Mouse (Mus musculus): ENCODE results near the gene Ptprd. TPM values are rescaled to one million over a fixed set of nuclear protein-coding genes. Genes with fewer than 3 reads are reported as not detected.
"Not testable (repeated sequence)": the region's sequence is repeated elsewhere in the genome, so short reads cannot be mapped to it uniquely, and the experiment has no call there.

The Ptprd gene
- total and polyA plus RNA-seq, 3 experiments = 0.30 to 0.66 TPM; not detected in 1

GRCm38 (mm10) chr4:76438496-76439079 is 1773.2 kb downstream of the Ptprd start:
- no peak for ATAC-seq (ENCODE audit: extremely low read depth, insufficient number of reproducible peaks, low FRiP score, poor library complexity, severe bottlenecking)
- H3K4me1 ChIP-seq (ENCODE audit: insufficient read depth, low read depth, low read length) = no peaks in the 10 kb centered on the region

GRCm38 (mm10) chr4:76438068-76438467 is 1773.7 kb downstream of the Ptprd start:
- H3K4me3 ChIP-seq (ENCODE audit: low read depth, low read length) = no peak overlapping the region
- no peaks in the 10 kb centered on the region for H3K4me1 ChIP-seq (ENCODE audit: insufficient read depth, low read depth, low read length)
- H3K27me3 ChIP-seq (ENCODE audit: insufficient read depth, low read length) = no peaks in the 10 kb centered on the region
- ATAC-seq (ENCODE audit: extremely low read depth, insufficient number of reproducible peaks, low FRiP score, poor library complexity, severe bottlenecking) (no peak), DNase-seq (ENCODE audit: low spot score) (no peak)
- TF ChIP-seq POLR2AphosphoS5 (IDR thresholded peaks at IDR 0.05; ENCODE audit: insufficient replicate concordance, low read depth, low read length) (no peak), CTCF (IDR thresholded peaks at IDR 0.05; ENCODE audit: low read depth, low read length) (no peak), GATA1 (IDR thresholded peaks at IDR 0.05; ENCODE audit: borderline replicate concordance, low read length) (no peak), GATA2 (IDR thresholded peaks at IDR 0.05; ENCODE audit: borderline replicate concordance, low read depth, low read length) (no peak), TAL1 (conservative IDR thresholded peaks at IDR 0.05; ENCODE audit: low read depth, low read length) (no peak)
- H3K9me3 ChIP-seq (replicated peaks) = no peaks in the 10 kb centered on the region
- H3K36me3 ChIP-seq (replicated peaks) = no peaks in the 10 kb centered on the region

More at GRCm38 (mm10) chr4:76438496-76439079, 1773.2 kb downstream of the Ptprd start:
- H3K9me3 ChIP-seq (replicated peaks) = no peaks in the 10 kb centered on the region
- H3K27me3 ChIP-seq (ENCODE audit: insufficient read depth, low read length) = no peaks in the 10 kb centered on the region
- DNase-seq (ENCODE audit: low spot score) = no peak
- no peaks in the 10 kb centered on the region for H3K36me3 ChIP-seq (replicated peaks)
- H3K4me3 ChIP-seq (ENCODE audit: low read depth, low read length) = no peak overlapping the region
- TF ChIP-seq TAL1 (conservative IDR thresholded peaks at IDR 0.05; ENCODE audit: low read depth, low read length) (no peak), GATA1 (IDR thresholded peaks at IDR 0.05; ENCODE audit: borderline replicate concordance, low read length) (no peak)

- no peak for DNase-seq (ENCODE audit: low spot score)
- TF ChIP-seq TAL1 (conservative IDR thresholded peaks at IDR 0.05; ENCODE audit: low read depth, low read length) (no peak), CTCF (IDR thresholded peaks at IDR 0.05; ENCODE audit: low read depth, low read length) (no peak), GATA1 (IDR thresholded peaks at IDR 0.05; ENCODE audit: borderline replicate concordance, low read length) (no peak), POLR2AphosphoS5 (IDR thresholded peaks at IDR 0.05; ENCODE audit: insufficient replicate concordance, low read depth, low read length) (no peak), GATA2 (IDR thresholded peaks at IDR 0.05; ENCODE audit: borderline replicate concordance, low read depth, low read length) (no peak)
Measured at GRCm38 (mm10) chr4:76435920-76436319, 1775.8 kb downstream of the Ptprd start.

GRCm38 (mm10) chr4:76429769-76430168 is 1782.0 kb downstream of the Ptprd start:
- TF ChIP-seq POLR2AphosphoS5 (IDR thresholded peaks at IDR 0.05; ENCODE audit: insufficient replicate concordance, low read depth, low read length) (no peak), TAL1 (conservative IDR thresholded peaks at IDR 0.05; ENCODE audit: low read depth, low read length) (no peak), GATA1 (IDR thresholded peaks at IDR 0.05; ENCODE audit: borderline replicate concordance, low read length) (no peak), GATA2 (IDR thresholded peaks at IDR 0.05; ENCODE audit: borderline replicate concordance, low read depth, low read length) (no peak), CTCF (IDR thresholded peaks at IDR 0.05; ENCODE audit: low read depth, low read length) (no peak)
- ATAC-seq (ENCODE audit: extremely low read depth, insufficient number of reproducible peaks, low FRiP score, poor library complexity, severe bottlenecking) = no peak
- H3K4me1 ChIP-seq (ENCODE audit: insufficient read depth, low read depth, low read length) = no peaks in the 10 kb centered on the region

More at GRCm38 (mm10) chr4:76435920-76436319, 1775.8 kb downstream of the Ptprd start:
- no peak for ATAC-seq (ENCODE audit: extremely low read depth, insufficient number of reproducible peaks, low FRiP score, poor library complexity, severe bottlenecking)
- H3K4me1 ChIP-seq (ENCODE audit: insufficient read depth, low read depth, low read length) = no peaks in the 10 kb centered on the region
- H3K36me3 ChIP-seq (replicated peaks) = no peaks in the 10 kb centered on the region
- no peaks in the 10 kb centered on the region for H3K9me3 ChIP-seq (replicated peaks)
- H3K4me3 ChIP-seq (ENCODE audit: low read depth, low read length) = no peak overlapping the region
- H3K27me3 ChIP-seq (ENCODE audit: insufficient read depth, low read length) = no peaks in the 10 kb centered on the region

GRCm38 (mm10) chr4:76427036-76427435 is 1784.7 kb downstream of the Ptprd start:
- not testable (repeated sequence) for H3K36me3 ChIP-seq (replicated peaks); ATAC-seq (ENCODE audit: extremely low read depth, insufficient number of reproducible peaks, low FRiP score, poor library complexity, severe bottlenecking); DNase-seq (ENCODE audit: low spot score); H3K27me3 ChIP-seq (ENCODE audit: insufficient read depth, low read length); H3K9me3 ChIP-seq (replicated peaks); H3K4me3 ChIP-seq (ENCODE audit: low read depth, low read length); H3K4me1 ChIP-seq (ENCODE audit: insufficient read depth, low read depth, low read length)

More at GRCm38 (mm10) chr4:76429769-76430168, 1782.0 kb downstream of the Ptprd start:
- no peak for DNase-seq (ENCODE audit: low spot score)
- H3K36me3 ChIP-seq (replicated peaks) = no peaks in the 10 kb centered on the region
- no peak overlapping the region for H3K4me3 ChIP-seq (ENCODE audit: low read depth, low read length)
- no peaks in the 10 kb centered on the region for H3K9me3 ChIP-seq (replicated peaks)
- H3K27me3 ChIP-seq (ENCODE audit: insufficient read depth, low read length) = no peaks in the 10 kb centered on the region

- Histone ChIP-seq H3K36me3 (replicated peaks) (no peaks in the 10 kb centered on the region), H3K27me3 (ENCODE audit: insufficient read depth, low read length) (no peaks in the 10 kb centered on the region), H3K4me3 (ENCODE audit: low read depth, low read length) (no peak overlapping the region), H3K9me3 (replicated peaks) (no peaks in the 10 kb centered on the region), H3K4me1 (ENCODE audit: insufficient read depth, low read depth, low read length) (no peaks in the 10 kb centered on the region)
- ATAC-seq (ENCODE audit: extremely low read depth, insufficient number of reproducible peaks, low FRiP score, poor library complexity, severe bottlenecking) = no peak
- TF ChIP-seq CTCF (IDR thresholded peaks at IDR 0.05; ENCODE audit: low read depth, low read length) (no peak), GATA1 (IDR thresholded peaks at IDR 0.05; ENCODE audit: borderline replicate concordance, low read length) (no peak), POLR2AphosphoS5 (IDR thresholded peaks at IDR 0.05; ENCODE audit: insufficient replicate concordance, low read depth, low read length) (no peak), GATA2 (IDR thresholded peaks at IDR 0.05; ENCODE audit: borderline replicate concordance, low read depth, low read length) (no peak), TAL1 (conservative IDR thresholded peaks at IDR 0.05; ENCODE audit: low read depth, low read length) (no peak)
- DNase-seq (ENCODE audit: low spot score) = no peak
Measured at GRCm38 (mm10) chr4:76425230-76425575, 1786.6 kb downstream of the Ptprd start.

All from G1E (cell line).